Mouse (Mus musculus): ENCODE data around the gene Col6a6.

The Col6a6 gene

GRCm38 (mm10) chr9:105735195-105735594, 92.8 kb downstream of the Col6a6 start:
- no peak for DNase-seq

- DNase-seq, result no peak
Measured at GRCm38 (mm10) chr9:105734651-105735050, 93.3 kb downstream of the Col6a6 start.

- DNase-seq, result no peak
Measured at GRCm38 (mm10) chr9:105731976-105732375, 96.0 kb downstream of the Col6a6 start.

GRCm38 (mm10) chr9:105720430-105720829, 107.5 kb downstream of the Col6a6 start:
- no peak for DNase-seq

GRCm38 (mm10) chr9:105719851-105720395, 108.0 kb downstream of the Col6a6 start:
- DNase-seq, result no peak

GRCm38 (mm10) chr9:105719367-105719766, 108.6 kb downstream of the Col6a6 start:
- no peak for DNase-seq

- DNase-seq, result no peak
Measured at GRCm38 (mm10) chr9:105712049-105712448, 115.9 kb downstream of the Col6a6 start.

- no peak for DNase-seq
Measured at GRCm38 (mm10) chr9:105705011-105705410, 122.9 kb downstream of the Col6a6 start.

- no peak for DNase-seq
Measured at GRCm38 (mm10) chr9:105704226-105704932, 123.6 kb downstream of the Col6a6 start.

- DNase-seq, result no peak
Measured at GRCm38 (mm10) chr9:105701966-105702365, 126.0 kb downstream of the Col6a6 start.

- no peak for DNase-seq
Measured at GRCm38 (mm10) chr9:105700702-105701101, 127.3 kb downstream of the Col6a6 start.

GRCm38 (mm10) chr9:105697764-105698396, 130.1 kb downstream of the Col6a6 start:
- DNase-seq, result no peak

GRCm38 (mm10) chr9:105696818-105697564, 131.0 kb downstream of the Col6a6 start:
- no peak for DNase-seq

- peak; percentile 65 to 73 for DNase-seq
Measured at GRCm38 (mm10) chr9:105693854-105694253, 134.1 kb downstream of the Col6a6 start.

- DNase-seq, result no peak
Measured at GRCm38 (mm10) chr9:105693056-105693455, 134.9 kb downstream of the Col6a6 start.

GRCm38 (mm10) chr9:105692472-105692871, 135.5 kb downstream of the Col6a6 start:
- no peak for DNase-seq

GRCm38 (mm10) chr9:105689485-105689884, 138.5 kb downstream of the Col6a6 start:
- no peak for DNase-seq

GRCm38 (mm10) chr9:105684549-105685165, 143.3 kb downstream of the Col6a6 start:
- DNase-seq, result no peak

- DNase-seq, result no peak
Measured at GRCm38 (mm10) chr9:105681386-105681785, 146.6 kb downstream of the Col6a6 start.

GRCm38 (mm10) chr9:105675941-105676340, 152.0 kb downstream of the Col6a6 start:
- no peak for DNase-seq

GRCm38 (mm10) chr9:105672032-105672431, 155.9 kb downstream of the Col6a6 start:
- DNase-seq, result no peak

GRCm38 (mm10) chr9:105670916-105671315, 157.0 kb downstream of the Col6a6 start:
- DNase-seq, result no peak

GRCm38 (mm10) chr9:105665269-105665668, 162.7 kb downstream of the Col6a6 start:
- no peak for DNase-seq

All from B cell, adult 2 months (primary cell).